Mouse (Mus musculus) left cerebral cortex, postnatal 10 days (tissue): ENCODE data around the gene 9130023H24Rik. TPM values are rescaled to one million over a fixed set of nuclear protein-coding genes. Genes with fewer than 3 reads are reported as not detected.

Experiments
- DNase-seq, 2 experiments: peaks; one replicate each; pipeline ENCODE4 v3.0.0; 2021 to 2022; ENCODE audit warnings: low spot score in 2 of 2, mixed read lengths in 1 of 2; ENCODE audit errors: extremely low spot score in 1 of 2
- intact Hi-C: fragments of 180-260 bp; cut with DNase I; formaldehyde crosslinking; loops from one replicate; pipeline ENCODE4 v1.15.1; 2025
- total RNA-seq, 2 experiments: library from RNA; stranded (reverse); gene quantifications; 2 replicates each; pipeline ENCODE4 v1.2.3; 2021

The 9130023H24Rik gene
- total RNA-seq, 2 experiments from 2014 or later, result 3.8 to 4.1 TPM

DNA sequence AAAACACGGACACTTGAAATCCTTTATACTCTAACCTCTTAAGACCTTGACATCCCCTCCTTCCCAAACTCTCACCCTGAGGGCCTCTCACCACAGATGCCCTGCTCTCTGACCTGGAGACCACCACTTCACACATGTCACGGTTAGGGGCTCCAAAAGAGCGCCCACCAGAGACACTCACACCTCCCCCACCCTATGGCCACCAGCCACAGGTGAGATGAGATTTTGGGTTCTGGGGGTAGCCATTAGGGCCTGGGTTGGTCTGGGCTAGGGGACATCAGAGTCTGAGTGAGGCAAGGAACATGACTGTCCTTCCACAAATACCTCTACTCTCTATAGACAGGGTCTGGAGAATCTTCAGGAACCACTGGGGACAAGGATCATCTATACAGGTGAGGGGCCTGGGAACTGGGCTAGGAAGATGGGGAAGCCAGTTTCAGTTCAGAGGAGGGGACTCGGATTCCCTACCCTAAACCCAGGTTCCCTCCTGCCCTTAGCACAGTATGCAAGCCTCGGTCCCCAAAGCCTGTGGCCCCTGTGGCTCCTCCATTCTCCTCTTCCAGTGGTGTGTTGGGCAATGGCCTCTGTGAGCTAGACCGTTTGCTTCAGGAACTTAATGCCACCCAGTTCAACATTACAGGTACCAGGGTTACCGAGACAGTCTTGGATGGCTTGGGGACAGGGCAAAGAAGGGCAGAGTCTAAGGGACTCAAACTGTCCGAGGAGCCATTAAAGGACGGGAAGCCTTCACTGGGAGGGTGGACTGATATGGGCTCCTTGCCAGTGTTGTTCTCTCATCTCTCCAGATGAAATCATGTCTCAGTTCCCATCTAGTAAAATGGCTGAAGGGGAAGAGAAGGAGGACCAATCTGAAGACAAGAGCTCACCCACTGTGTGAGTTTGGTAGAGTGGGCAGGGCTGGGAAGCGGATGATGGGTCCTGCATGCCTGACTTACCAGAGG lies 10.5 kb upstream of the 9130023H24Rik start:
- DNase-seq, result no peak
- intact Hi-C loops, result loop anchor here (5.0 kb wide), 2 partner anchors 49 to 444 kb away; partner anchors contain the start of gene BC017158

DNA sequence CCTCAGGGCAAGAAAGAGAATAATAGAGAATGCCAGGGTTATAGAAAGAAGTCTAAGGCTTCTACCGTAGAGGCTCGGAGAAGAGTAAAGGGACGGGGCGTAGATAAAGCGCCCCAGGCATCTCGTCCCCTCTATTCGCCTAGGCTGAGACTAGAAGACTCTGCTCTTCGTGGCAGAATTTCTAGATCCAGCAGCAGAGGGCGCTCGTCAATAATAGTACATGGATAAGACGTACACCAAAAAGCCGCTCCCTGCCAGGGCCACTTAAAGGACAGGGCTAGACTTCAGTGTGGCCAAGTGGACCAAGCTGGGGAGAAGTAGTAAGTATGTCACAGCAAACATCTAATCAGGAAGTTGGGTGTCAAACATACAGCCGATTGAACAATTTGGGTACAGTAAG lies 9.6 kb upstream of the 9130023H24Rik start:
- intact Hi-C loops, result loop anchor here (2.0 to 5.0 kb wide), 3 partner anchors 50 to 445 kb away; partner anchors contain the start of gene BC017158
- peak; percentile 89 to 92 for DNase-seq

DNA sequence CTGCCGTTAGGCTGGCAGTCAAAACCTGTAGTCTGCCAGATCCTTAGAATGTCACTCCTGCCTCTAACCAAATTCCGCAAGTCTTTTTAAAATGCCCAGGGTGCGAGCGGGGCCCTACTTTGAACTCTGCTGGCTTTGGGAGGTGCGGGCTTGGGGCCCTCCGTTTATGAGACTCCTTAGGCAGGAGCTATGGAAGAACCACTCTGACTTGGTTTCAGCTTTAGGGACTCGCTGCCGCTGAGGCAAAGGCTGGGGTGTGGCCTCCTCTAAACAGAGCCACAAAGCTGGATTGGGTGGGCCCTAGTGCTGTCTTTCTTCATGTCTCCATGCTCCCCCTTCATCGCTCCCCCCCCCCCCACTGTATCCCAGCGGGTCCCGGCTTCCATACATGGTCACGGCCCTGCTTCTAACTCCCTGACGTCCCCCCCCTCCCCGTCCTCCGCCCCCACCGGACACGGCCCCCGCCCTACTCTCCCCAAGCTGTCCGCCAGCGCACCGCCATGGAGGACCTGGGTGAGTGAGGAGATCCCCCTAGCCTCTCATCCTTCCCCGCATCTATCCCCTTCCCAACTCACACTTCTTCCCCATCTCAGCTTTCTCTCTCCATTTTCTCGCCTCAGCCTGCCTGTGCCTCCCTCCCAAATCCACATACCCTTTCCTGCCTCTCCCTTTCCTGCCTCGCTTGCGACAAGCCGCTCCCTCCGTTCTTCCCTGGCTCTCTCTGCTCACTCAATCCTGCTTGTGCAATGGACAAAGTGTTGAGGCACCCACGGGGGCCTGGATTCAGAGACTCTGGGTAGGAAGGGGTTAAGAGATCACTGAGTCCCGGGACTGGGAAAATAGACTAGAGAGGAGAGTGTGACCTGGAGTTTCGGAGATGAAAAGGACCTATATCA lies 8.9 kb upstream of the 9130023H24Rik start, which contains the start of gene Tgfb1i1:
Gene Tgfb1i1 (plus strand): TSS at position 317 of the 896 bp plus-strand sequence.
- intact Hi-C loops, result loop anchor here (2.0 to 5.0 kb wide), 3 partner anchors 51 to 446 kb away; partner anchors contain the start of gene BC017158
- DNase-seq, result peak; percentile 54 to 85

DNA sequence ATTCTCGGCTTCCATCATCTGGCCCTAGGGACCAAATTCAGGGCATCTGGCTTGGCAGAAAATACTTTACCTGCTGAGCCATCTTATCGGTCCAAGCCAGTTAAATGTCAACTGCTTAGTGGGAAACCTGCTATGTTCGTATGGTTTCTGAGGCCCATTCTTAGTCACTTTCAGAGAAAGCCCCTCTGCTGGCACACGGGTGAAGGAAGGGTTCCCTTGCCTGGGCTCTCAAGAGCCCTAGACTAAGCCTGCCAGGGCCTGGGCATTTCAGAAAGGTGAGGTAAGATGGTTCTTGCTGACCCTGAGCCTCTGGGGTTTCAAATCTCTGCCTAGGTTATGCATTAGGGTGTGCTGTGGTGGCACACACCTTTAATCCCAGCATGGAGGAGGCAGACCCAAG lies 7.7 kb upstream of the 9130023H24Rik start:
- no peak for DNase-seq
- intact Hi-C loops, result loop anchor here (5.0 kb wide), 2 partner anchors 52 to 447 kb away; partner anchors contain the start of gene BC017158

DNA sequence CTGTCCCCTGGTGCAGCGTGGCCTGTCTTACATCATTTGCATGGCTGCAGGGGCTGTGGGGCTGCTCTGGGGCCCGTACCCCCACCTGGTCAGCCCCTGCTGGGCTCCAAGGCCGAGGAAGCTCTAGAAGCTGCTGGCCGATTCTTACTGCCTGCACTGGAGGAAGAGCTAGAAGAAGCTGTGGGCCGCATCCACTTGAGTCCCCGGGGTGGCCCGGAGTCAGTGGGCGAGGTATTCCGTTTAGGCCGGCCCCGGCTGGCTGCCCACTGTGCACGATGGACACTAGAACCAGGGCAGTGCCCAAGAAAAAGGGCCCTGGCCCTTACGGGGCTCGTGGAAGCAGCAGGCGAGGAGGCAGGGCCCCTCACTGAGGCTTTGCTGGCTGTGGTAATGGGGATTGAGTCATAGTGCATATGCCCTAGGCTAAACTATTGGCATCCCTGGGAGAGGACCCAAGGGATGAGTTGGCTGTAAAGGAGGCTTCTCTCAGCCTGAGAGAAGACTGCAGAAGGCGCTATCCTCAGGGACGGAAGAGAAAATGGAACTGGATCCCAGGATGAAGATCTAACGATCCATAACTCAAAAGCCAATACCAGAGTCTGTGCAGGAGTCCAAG lies 6.7 kb upstream of the 9130023H24Rik start:
- DNase-seq, result no peak
- intact Hi-C loops, result loop anchor here (5.0 kb wide), 2 partner anchors 53 to 448 kb away; partner anchors contain the start of gene BC017158

DNA sequence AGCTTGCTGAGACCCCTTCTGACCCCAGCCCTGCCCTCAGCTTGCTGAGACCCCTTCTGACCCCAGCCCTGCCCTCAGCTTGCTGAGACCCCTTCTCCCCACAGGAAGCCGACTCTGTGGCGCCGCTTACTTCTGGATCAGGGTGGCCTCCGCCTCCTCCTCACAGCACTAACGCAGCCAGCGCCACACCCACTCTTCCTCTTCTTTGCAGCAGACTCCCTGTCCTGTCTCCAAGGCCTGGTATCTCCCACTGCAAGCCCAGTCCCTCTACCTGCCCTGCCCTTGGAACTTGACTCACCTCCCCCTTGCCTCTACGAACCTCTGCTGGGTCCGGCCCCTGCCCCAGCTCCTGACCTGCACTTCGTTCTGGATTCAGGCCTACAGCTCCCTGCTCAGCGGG lies 6.1 kb upstream of the 9130023H24Rik start:
- no peak for DNase-seq
- intact Hi-C loops, result no loop called here

DNA sequence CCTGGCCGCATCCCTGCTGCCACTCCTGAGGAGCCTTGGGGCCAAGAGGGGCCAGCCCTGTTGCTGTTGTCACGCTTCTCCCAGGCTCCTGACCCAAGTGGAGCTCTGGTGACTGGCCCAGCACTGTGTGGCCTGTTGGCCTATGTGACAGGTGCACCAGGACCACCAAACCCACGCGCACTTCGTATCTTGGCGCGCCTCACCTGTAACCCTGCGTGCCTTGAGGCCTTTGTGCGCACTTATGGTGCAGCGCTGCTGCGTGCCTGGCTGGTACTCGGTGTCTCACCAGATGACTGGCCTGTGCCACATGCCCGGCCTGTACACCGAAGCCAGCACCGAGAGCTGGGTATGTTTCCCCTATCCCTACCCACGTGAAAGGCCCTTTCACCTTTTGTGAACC lies 4.5 kb upstream of the 9130023H24Rik start:
- intact Hi-C loops, result no loop called here
- no peak for DNase-seq

DNA sequence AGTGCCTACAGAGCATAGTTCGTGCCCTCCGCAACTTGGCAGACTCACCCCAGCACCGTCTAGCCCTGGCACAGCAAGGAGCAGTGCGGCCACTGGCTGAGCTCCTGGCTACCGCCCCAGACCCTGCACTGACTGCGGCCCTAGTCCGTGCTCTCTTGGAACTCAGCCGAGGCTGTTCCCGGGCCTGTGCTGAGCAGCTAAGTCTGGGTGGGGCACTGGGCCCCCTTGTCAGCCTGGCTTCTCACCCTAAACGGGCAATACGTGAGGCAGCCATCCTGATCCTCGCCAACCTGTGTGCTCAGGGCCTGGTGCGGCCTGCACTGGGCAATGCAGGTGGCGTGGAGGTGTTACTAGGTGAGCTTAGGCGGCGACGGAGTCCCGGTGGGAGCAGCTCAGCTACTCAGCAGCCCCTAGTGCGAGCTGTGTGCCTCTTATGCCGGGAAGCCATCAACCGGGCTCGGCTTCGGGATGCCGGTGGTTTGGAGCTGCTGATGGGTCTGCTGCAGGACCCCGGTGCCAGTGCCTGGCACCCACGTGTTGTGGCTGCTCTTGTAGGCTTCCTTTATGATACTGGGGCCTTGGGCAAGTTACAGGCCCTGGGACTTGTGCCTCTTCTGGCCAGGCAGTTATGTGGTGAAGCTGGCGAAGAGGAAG lies 2.4 kb upstream of the 9130023H24Rik start:
- DNase-seq, result peak in 1 of 2 experiments; percentile 59
- intact Hi-C loops, result no loop called here

DNA sequence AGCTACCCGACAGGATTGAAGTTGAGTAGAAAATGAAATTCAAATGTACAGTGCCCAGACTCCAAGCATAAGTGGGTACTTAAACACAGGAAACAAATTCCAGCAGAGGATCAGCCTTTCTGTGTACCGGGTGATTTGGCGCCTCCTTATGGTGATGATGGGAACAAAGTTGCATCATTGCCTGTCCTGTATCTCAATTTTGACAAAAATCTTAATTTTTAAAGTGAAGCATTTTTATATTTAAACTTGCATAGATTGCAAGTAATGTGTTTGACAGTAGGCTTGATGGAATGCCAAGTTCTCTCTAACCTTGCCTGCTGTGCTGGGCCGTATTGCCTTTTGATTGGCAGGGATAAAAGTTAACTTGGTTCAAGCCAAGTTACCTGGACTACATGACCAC lies 1.2 kb upstream of the 9130023H24Rik start:
- DNase-seq, result peak in 1 of 2 experiments; percentile 53
- intact Hi-C loops, result no loop called here

DNA sequence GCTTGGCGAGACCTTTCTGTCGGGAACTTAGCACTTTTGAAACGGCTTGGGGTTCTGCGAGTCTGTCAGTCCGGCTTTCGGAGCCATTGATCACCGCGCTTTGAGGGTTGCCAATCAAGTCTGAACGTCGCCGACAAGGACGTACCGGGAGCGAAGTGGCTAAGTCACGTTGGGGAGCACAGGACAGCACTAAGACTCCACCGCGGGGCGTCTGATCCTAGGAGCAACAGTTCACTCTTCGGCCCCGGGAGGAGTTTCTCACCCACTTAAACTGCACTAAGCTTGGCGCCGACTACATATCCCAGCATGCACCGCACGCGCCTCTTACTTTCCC lies 271 bp downstream of the 9130023H24Rik start:
- intact Hi-C loops, result no loop called here

DNA sequence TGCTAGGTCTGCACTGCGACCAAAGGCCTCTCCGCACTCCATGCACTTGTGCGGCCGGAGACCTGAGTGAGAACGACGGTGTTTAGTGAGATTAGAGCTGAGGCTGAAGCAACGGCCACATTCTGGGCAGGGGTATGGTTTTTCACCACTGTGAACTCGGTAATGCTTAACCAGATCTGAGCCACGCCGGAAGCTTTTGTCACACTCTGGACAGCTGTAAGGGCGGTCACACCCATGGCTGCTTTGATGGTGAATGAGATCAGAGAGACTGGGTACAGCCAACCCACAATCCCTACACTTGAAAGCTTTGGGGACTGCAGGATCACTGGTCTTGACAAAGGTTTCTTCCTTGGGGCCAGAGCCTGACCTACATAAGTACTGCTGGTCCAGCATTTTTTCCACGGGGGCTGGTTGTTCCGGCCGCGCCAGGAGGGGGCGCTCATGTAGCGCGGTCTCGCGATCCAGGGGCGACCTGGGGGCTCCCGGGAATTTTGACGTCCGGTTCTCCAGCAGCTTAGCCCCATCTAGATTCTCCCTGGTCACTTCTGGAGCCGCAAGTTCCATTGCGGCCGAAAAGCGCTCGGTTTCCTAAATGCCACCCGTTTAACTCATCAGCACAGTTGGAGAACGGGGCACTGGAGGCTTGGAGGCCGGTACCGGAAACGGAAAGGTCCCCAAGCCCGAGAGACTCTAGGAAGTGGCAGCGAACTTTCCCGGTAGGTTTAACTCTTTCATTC lies 807 bp downstream of the 9130023H24Rik start, which contains the start of gene Armc5:
Gene Armc5 (plus strand): TSS at position 487 of the 737 bp plus-strand sequence.
- intact Hi-C loops, result no loop called here
- peak; percentile 75 to 90 for DNase-seq

More for the DNA sequence above, 271 bp downstream of the 9130023H24Rik start:
- no peak for DNase-seq

DNA sequence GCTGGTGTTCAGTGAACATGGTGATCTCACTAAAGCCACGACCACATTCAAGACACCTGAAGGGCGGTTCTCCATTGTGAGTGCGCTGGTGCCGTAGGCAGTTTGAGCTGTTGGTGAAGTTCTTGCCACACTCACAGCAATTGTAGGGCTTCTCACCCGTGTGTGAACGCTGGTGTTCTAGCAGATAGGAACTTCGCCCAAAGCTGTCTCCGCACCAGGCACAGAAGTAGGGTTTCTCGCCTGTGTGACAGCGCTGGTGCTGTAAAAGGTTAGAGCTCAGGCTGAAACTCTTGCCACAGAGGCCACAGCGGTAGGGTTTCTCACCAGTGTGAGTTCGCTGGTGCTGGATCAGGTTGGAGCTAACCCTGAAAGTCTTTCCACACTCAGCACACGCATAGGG lies 1.4 kb downstream of the 9130023H24Rik start:
- intact Hi-C loops, result no loop called here
- no peak for DNase-seq

DNA sequence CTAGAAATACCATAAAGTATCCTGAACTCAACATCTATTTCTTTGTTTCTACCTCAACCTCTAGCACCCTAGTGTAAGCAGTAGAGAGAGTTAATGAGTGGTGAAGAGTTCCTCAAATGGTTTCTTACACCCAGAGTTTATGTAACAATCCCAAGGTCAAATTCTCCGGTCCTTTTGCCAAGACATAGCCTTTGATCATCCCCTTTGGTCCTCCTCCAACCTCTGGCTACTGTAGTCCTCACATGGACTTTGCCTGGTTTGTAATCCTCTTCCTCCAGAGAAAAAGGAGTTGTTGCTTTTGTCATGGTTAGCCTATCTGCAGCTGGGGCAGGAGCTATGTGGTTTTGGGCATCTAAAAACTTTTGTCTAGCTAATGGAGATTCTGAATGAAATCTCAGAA lies 2.4 kb downstream of the 9130023H24Rik start:
- no peak for DNase-seq
- intact Hi-C loops, result no loop called here

DNA sequence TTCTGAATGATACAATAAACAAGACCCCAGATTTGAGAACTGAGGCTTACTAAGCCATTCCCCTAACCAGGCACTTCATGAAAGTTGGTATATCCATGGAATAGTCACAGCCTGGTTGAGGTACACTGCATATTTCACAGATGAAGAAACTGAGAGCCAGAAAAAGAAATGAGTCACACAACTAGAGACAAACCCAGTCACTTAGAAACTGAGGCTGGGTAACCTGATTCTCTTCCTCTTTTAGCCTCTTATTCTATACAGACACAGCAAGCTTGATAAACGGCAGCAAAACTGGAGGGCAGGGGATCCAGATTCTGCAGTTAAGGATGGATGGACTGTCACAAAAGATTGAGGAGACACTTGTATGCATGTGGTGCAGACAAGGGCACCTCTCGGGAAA lies 3.0 kb downstream of the 9130023H24Rik start:
- intact Hi-C loops, result no loop called here
- no peak for DNase-seq

DNA sequence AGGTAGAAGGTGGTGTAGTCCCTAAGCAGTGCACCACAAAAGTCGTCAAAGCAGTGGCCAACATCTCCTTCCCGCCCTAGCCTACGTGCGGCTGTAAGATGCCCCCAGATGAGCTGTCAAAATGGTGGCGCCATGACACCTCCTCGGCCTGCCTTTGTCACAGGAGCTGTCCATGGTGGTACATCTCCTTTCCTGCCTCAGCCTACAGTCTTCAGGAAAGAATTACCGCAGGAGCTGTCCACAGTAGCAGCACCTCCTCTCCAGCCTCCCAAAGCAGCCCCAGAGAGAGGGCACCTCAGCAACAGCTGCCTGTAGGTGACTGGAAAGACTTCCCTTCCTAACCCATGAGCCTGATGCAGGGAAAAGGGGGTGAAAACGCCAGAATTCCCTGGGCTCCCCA lies 6.1 kb downstream of the 9130023H24Rik start:
- DNase-seq, result no peak
- intact Hi-C loops, result no loop called here

DNA sequence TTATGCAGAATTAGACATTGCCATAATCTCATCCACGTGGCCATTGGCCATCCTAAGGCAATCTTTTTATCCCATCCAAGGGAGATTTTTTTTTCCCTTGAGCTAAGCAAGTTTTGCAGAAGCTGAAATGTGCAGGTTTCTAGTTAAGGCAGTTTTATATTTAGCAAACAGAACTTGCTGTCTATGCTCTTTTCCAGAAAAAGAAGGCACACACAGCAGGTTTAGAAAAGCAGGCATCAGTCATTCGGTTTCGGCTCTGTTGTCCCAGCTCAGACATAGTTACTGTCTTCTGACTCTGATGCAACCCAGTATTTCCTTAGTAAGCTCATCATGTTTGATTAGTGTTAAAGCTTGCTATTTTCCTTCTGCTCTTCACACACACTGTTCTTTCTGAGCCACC lies 16.9 kb downstream of the 9130023H24Rik start:
- intact Hi-C loops, result no loop called here
- peak in 1 of 2 experiments; percentile 44 for DNase-seq

DNA sequence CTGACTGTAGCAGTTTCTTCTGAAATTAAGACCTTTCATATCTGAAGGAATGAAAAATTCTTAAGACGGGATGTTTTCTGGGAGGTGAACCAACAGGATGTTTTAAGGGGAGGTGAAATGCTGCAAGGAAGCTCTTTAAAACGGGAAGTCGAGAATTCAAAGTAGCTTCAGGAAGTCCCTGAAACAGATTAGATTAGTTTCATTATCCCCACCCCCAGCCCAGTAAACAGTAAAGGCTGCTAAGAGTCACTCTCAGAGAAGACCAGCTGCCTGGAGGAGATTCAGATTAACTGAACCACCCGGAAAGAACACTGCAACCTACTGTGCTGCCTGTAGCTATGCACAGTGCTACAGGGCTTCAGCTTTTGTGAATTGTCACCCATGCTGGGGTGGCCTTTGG lies 17.9 kb downstream of the 9130023H24Rik start:
- DNase-seq, result no peak
- intact Hi-C loops, result no loop called here
